Mouse (Mus musculus): Measurements from ENCODE around the gene Tas2r143.

Tas2r143 gene

GRCm38 (mm10) chr6:42399938-42400337 is at the start of gene Tas2r143:
TSS of gene Tas2r143 (plus strand) at chr6:42400238.
- no peak for DNase-seq (ENCODE audit: low spot score)

- no peak for DNase-seq (ENCODE audit: low spot score)
Measured at GRCm38 (mm10) chr6:42350968-42351775, 48.9 kb upstream of the Tas2r143 start.

DNA sequence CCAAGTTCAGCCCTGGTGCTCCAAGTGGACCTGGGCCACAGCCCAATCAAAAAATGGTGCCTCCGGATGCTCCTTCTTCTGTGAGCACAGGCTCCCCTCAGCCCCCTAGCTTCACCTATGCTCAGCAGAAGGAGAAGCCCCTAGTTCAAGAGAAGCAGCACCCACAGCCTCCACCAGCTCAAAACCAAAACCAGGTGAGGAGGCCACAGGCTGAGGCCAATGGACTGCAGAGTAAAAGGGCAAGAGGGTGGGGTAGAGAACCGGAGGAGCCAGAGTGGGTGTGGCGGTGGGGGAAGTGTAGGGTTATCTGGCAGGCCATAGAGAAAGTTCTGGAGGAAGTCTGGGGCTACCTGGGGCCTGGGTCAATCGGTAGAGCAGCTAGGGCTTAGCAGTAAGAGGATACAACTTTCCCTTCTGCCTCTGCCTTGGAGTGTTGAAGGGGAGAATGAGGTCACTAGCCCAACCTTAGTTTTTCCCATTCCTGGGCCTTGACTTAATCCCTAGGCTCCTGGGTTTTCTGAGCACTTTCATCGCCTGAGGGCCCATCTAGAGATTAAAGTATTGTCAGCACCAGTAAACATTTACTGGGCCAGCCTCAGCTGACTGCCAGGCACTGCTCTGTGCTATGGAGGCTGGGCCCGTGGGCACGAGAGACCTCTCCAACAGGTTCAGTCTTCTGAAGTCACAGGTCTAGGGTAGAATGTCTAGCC is 48.1 kb upstream of the Tas2r143 start:
- DNase-seq (ENCODE audit: low spot score), result no peak

DNA sequence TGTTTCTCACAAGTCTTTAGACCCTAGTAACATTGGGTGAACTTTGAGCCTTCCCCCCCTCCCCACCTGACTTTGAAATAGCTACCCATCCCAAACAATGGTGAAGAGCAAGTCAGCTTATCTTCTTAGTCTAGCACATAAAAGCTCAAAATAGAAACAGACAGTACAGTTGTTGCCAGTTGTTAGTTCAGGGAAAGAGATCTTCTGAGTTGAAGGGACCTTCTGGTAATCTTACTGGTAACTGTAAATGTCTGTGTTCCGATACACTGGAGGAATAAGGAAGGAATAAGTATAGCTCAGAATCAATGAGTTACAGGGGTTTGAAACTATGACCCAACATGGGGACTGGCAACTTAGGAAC is 47.6 kb upstream of the Tas2r143 start:
- no peak for DNase-seq (ENCODE audit: low spot score)

DNA sequence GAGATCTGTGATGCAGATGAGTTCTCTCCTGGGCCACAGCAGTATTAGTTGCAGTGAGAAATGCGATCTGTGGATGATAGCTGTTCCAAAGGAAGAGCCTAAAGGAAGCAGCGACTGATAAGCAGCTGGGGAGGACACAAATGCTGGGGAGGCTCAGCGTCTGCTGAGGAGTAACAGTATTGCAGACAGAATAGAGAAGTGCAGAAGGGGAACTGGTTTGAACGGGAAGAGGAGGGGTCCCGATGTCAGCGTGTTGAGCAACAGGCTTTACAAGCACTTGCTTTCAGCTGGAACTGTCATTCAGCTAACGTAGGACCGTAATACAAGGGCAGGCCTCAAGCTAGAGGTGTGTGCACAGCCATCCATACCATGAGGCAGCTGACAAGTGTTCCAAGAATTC is 46.9 kb upstream of the Tas2r143 start:
- no peak for DNase-seq (ENCODE audit: low spot score)

GRCm38 (mm10) chr6:42354076-42355019 is 45.7 kb upstream of the Tas2r143 start:
- peak; percentile 33 for DNase-seq (ENCODE audit: low spot score)

DNA sequence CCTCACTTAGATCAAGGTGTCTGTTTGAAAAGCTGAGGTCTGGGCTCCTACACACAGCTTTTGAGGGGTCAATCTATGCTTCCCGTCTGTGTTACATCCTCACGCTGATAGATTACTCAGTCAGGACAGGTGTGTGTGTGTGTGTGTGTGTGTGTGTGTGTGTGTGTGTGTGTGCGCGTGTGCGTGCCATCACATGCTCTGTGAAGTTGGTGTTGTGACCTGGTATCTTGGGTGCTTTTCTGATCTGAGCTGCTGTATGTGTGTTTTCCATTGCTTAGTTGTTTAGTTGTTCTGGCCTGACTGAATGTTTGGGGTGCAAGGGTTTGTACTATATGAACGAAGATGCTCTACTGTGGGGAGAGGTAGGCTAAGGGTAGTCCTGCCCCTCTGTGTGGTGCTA is 44.7 kb upstream of the Tas2r143 start:
- DNase-seq (ENCODE audit: low spot score), result no peak

DNA sequence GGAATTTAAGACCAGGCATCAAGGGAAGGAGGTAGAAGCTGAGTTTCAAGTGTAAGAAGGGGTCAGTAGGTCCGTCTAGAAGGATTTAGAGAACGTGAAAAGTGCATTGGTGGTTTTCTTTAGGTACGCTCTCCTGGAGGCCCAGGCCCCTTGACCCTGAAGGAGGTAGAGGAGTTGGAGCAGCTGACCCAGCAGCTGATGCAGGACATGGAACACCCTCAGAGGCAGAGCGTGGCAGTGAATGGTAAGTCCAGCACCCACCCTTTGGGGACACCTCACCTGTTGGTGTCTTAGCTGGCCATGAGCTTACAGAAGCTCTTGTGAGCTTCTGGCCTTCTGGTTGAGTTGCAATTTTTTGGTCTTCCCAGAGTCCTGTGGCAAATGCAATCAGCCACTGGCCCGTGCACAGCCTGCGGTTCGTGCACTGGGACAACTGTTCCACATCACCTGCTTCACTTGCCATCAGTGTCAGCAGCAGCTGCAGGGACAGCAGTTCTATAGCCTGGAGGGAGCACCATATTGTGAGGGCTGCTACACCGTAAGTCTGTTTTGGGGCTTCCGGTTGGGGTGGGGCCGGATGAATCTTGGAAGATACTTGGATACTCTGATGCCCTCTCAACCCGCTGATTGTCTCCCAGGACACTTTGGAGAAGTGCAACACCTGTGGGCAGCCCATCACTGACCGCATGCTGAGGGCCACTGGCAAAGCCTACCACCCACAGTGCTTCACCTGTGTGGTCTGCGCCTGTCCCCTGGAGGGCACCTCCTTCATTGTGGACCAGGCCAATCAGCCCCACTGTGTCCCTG is 44.0 kb upstream of the Tas2r143 start:
- DNase-seq (ENCODE audit: low spot score), result no peak

- no peak for DNase-seq (ENCODE audit: low spot score)
Measured at GRCm38 (mm10) chr6:42356913-42357312, 43.1 kb upstream of the Tas2r143 start.

- DNase-seq (ENCODE audit: low spot score), result no peak
Measured at GRCm38 (mm10) chr6:42357901-42358300, 42.1 kb upstream of the Tas2r143 start.

- DNase-seq (ENCODE audit: low spot score), result no peak
Measured at GRCm38 (mm10) chr6:42358901-42359300, 41.1 kb upstream of the Tas2r143 start.

DNA sequence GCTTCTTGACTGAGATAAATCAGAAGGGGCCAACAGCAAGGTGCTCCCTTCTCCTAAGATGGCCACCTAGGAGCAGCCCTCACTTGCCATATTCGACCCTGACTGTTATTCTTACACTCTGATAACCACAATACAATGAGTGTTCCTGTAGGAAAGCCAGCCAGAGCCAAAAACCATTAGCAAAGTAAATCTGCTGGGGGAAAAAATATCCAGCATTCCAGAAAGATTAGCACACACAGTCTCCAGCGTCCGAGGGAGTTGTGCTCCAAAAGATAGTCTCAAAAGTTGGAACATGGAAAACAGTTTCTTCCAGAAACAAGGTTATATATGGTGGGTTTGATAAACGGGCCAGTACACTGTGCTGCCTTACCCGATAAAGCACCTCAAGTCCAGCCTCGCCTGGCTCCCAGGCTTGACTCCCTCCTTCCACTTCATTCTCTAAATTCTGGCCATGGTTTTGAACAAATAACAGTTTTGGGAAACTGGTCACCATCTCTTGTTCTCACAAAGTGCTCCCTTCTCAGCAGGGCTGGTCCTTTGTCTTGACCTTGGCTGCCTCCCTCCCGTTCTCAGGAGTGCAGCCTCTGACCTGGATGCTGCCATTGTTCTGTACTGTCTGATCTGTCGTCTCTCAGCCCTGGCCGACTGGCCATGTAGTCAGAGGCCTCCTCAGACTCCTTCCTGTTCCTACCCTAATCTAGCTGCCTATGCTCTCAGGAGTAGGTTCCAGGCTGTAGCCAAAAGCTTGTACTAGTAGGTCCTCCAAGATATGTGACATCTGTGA is 40.5 kb upstream of the Tas2r143 start:
- no peak for DNase-seq (ENCODE audit: low spot score)

DNA sequence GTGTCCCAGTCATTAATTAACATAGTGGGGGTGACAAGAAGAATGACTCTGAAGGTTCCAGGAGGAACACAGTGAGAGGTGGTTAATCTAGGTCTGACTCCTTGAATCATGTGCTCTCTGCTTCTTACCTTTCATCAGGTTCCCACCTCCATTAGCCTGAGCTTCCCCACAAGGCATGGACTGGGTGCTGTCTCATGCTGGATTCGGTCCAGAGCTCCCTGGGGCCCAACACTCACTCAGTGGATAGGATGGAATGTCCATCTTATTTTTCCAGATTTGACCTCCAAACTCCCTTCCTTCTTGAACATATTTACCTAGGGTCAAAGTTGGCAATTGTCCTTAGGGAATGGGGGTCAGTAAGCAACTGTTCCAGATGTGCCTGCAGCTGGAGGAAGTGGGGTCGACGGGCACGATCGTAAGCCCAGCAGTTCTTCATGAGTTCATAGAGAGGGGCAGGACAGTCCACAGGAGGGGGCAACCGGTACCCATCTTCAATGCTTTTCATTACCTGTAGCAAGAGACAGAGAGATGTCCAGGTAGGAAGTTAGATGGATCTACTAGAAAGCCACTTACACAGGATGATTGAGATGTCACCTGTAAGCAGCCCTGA is 39.7 kb upstream of the Tas2r143 start:
- no peak for DNase-seq (ENCODE audit: low spot score)

- no peak for DNase-seq (ENCODE audit: low spot score)
Measured at GRCm38 (mm10) chr6:42361041-42361895, 38.8 kb upstream of the Tas2r143 start.

DNA sequence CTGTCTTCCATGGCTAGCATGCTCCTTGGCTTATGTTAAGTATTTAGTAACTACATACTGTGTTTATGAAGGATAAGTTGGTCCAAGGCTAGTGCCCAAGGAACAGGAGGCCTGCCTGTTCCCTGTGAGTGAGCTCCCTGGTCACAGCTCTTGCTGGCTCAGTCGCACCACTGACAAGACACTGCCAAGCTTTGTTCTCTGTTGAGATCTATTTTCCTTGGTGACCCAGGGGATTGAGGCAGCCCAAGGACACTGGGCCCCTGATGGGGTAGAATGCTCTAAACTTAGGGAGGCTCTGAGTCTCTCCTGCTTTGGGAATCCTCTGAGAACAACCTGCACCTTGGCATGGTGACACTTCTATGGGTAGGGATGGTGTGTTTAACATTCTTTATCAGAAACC is 38.0 kb upstream of the Tas2r143 start:
- DNase-seq (ENCODE audit: low spot score), result no peak

DNA sequence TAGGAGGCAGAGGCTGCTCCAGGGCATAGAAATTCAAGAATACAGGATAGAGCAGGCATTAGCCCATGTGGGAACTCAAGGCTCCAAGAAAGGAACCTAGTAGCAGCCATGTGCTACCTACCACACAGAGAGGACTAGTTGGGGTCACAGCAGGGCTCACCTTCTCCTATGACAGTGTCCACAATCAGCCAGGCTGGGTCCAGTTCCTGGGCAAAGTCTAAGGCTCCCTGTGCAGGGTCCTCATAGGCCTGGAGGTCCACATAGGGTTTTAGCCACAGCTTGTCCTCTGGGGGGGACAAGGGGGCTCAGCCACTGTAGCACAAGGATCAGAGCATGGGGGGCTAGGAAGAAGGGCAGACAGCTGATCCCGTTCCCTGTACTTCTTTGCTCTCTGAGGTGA is 37.5 kb upstream of the Tas2r143 start:
- DNase-seq (ENCODE audit: low spot score), result no peak

DNA sequence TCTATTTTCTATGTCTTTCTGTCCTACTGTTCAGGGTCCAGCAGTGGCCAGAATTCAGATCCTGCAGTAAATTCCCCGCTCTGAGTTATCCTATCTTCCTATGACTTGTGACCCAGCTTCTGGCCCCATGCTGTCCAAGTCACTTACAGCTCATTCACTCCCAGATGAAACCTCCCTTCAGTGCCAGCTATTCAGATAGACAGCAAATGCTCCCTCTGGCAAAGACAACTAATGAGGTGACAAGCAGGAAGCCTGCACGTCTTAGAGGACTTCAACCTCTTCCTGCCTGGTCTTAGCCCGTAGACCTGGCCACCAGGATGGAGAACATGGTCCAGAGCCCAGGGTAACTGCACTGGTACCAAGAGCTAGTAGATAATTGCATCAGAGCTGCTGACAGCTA is 37.1 kb upstream of the Tas2r143 start:
- no peak for DNase-seq (ENCODE audit: low spot score)

DNA sequence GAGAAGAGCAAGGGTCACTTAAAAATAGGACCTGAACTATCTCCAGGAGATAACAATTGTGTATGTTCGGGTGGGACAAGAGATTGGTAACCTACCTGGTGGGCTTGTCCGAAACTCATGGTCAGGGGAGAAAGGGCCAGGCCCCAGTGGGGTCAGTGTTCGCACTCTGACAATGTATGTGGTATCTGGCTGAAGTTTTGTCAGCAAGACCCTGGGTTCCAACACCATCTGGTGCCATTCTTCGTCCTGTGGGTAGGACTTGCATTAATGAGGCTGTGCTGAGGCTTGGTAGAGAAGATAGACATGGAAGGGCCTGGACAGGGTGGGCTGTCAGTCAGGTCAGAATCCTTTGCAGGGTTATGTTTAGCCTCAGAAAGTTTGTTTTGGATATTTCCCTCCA is 36.0 kb upstream of the Tas2r143 start:
- no peak for DNase-seq (ENCODE audit: low spot score)

GRCm38 (mm10) chr6:42364607-42365006 is 35.4 kb upstream of the Tas2r143 start:
- no peak for DNase-seq (ENCODE audit: low spot score)

Measured in layer of hippocampus, adult 11-12 months (tissue).